Mouse (Mus musculus): ENCODE data around the gene Cyp4f18.
"Not testable (repeated sequence)": the region's sequence is repeated elsewhere in the genome, so short reads cannot be mapped to it uniquely, and the experiment has no call there.

The Cyp4f18 gene

DNA sequence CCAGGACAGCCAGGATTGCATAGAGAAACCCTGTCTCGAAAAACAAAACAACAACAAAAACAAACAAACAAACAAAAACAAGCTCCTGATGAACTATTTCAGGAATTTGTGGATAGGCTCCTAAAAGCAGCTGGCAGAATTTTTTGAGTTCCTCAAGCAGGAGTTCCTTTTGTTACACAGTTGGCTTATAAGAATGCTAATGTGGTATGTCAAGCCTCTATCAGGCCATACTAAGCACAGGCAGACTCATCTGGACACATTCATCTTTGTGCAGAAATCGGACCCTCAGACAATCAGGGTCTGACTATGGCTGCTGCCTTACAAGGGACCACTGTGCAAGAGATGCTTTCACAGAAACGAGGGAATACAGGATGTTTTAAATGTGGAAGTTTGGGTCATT is 35.2 kb downstream of the Cyp4f18 start:
- no peak for DNase-seq

DNA sequence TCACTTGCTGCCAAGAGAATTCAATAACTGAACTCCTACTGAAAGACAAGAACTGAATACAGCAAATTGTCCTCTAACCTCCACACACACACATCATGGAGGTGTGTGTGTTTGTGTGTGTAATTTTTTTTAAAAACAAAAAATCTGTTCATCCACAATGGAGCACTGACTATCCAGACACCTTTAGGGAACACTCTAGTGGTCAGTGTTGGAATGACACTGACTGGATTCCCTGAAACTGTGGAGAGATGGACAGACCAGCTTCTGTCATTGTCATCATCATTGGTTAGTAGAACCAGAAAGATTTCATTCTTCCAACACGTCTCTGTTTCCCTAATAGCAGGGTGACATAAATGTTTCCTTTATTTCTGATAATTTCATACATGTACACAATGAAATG is 37.5 kb downstream of the Cyp4f18 start:
- DNase-seq: no peak

DNA sequence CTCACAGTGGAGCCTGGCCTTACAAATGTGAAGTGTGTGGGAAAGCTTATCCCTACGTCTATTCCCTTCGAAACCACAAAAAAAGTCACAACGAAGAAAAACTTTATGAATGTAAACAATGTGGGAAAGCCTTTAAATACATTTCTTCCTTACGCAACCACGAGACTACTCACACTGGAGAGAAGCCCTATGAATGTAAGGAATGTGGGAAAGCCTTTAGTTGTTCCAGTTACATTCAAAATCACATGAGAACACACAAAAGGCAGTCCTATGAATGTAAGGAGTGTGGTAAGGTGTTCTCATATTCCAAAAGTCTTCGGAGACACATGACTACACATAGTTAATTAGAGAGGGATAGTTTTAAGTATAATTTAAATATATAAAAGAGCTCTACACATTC is 40.8 kb downstream of the Cyp4f18 start:
- DNase-seq: no peak

DNA sequence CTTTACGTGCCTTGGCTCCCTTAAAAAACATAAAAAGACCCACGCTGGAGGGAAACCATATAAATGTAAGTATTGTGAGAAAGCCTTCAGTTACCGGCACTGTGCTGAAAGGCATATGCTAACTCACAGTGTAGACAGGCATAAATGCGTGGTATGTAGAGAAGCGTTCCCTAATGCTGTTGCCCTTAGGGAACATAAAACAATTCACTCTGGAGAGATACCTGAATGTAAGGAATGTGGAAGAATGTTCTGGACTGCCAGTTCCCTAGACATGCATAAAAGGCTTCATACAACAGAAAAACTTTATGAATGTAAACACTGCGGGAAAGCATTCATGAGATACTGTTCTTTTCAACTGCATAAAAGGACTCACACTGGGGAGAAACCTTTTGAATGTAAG is 41.3 kb downstream of the Cyp4f18 start:
- no peak for DNase-seq

DNA sequence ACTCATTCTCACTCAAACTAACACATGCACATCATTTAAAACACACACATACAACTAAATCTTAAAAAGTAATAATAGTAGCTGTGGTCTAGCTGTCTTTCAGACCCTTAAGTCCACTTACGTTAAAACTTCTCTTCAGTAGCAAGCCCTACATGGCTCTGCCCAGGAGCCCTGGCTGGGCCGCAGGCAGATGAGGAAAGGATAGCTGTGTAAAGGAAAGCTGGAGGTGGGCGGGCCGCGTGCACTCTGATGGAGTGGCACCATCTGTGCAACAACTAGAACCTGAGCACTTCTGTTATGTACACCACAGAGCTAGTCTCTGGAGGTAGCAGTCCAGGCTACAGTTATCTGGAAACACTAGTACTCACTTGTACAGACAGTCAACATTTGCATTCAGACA is 42.2 kb downstream of the Cyp4f18 start:
- no peak for DNase-seq

DNA sequence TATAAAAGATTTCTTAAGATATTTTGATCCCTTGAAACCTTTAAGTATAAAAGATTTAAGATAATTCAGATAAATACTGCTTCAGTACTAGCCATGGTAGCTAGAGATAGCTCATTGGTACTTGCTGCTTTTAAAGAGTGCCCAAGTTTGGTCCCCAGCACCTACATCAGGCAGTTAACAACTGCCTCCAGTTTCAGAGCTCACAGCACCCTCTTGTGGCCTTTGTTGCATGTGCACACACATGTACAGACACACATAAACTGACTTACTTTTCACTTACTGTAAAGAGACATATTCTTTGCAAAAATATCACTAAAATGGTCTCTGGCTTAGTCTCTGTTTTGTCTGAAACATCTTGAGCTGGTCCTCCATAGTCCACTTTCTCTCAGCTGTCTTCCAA is 43.0 kb downstream of the Cyp4f18 start:
- DNase-seq: no peak

DNA sequence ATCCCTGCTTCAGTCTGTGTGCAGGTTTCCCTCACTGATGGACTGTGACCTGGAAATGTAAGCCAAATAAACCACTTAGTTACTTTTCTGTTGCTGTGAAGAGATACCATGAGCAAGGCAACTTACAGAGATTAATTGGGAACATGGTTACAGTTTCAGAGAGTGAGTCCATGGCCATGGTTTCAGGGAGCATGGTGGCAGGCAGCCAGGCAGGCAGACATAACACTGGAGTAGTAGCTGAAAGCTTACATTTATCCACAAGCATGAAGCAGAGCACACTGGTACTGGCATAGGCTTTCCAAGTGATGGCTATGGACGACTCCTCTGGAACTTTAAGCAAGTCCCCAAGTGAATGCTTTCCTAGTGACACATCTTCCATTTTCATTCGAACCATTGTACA is 44.3 kb downstream of the Cyp4f18 start:
- DNase-seq: no peak

DNA sequence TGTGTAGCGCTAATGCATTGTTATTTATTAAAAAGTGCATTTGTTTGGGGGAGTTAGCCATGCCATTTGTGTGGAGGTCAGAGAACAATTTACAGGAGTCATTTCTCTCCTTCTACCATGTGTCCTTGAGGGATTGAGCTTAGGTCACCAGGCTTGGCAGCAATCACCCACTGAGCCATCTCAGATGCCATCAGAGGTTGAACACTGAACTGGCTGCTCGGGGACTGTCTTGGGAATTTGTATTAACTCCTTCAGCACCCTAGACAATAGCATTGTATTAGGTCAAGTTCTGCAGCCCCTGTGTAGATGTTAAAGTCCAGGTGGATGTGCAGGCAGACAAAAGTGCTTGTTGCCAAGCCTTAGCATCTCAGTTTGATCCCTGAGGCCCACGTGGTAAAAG is 45.4 kb downstream of the Cyp4f18 start:
- DNase-seq: no peak

DNA sequence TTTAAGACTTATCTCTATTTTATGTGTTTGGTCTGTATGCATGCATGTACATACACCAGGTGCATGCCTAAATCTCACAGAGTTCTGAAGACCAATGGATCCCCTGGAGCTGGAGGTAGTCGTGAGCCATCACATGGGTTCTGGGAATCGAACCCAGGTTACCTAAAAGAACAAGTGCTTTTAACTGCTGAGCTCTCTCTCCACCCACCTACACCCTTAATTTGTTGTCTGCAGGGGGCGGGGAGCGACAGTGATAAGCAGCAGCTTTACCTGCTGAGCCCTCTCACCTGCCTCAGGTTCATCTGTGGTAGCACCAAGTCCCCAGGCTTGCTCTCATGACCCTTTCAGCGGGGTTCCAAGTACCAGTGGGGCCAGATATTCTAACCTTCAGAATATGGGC is 47.6 kb downstream of the Cyp4f18 start:
- DNase-seq: no peak

DNA sequence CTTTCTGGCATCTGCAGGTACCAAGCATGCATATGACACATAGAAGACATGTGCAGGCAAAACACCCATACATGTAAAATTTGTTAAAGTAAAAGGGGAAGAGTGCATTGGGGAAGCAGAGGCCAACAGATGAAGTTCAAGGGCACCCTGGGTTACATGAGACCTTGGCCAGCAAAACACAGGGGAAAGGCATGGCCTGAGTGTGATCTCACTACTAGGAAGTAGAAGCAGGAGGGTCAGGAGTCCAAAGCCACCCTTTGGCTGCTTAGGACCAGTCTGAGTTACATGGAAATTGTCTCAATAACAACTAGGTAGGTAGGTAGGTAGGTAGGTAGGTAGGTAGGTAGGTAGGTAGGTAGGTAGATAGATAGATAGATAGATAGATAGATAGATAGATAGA is 48.9 kb downstream of the Cyp4f18 start:
- DNase-seq: no peak

DNA sequence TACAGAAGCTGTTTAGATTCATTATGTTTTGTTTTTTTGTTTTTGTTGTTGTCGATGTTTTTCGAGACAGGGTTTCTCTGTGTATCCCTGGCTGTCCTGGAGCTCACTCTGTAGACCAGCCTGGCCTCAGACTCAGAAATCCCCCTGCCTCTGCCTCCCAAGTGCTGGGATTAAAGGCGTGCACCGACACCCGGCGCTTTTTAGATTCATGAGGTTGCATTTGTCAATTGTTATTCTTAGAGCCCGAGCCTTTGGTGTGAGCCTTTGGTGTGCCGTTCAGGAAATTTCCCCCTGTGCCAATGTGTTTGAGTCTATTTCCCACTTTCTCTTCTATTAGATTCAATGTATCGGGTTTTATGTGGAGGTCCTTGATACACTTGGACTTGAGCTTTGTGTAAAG is 54.8 kb downstream of the Cyp4f18 start:
- no peak for DNase-seq

DNA sequence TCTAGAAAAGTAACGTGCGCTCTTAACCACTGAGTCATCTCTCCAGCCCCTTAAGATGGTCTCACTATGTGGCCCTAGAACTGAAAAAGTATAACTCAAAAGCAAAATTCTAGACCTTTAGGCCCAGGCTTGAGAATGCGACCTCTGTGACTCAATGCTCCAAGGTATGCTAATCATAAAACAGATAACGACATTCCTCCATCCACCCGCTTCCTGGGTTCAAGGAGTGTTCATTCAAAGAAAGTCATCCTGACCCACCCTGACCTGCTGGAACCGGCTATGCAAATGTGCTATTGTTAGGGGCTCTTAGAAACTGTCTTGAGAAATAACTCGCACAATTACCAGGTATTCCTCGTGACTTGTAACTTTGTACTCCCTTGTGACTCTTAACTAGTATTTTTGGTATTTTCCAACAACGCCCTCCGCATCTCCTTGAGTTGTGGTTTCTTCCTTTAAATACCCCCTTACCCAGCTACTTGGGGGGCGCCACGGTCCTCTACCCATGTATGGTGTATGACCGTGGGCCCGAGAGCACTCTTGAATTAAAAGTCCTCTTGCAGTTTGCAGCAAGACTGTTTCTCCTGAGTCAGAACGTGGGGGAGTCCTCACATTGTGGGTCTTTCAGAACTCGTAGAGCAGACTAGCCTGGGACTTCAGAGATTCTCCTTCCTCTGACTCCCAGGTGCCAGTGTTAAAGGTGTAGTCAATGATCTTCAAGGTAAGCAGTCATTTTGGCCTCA is 56.3 kb downstream of the Cyp4f18 start:
- DNase-seq: not testable (repeated sequence)

DNA sequence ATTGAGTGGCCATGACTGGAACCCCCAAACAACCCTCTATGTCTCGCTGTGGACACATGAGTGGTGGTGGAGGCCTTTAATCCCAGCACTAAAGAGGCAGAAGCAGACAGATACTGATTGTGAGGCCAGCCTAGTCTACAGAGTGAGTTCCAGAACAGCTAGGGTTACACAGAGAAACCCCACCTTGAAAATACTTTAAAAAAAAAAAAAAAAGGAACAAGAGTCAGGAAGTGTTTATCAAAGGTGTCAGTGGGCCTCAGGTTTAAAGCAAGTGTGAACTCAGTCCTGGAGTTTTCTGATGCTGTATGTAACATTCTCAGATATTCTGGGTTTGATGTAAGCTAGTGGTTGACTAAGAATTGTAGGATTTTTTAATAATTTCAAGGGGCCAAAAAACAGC is 56.9 kb downstream of the Cyp4f18 start:
- no peak for DNase-seq

DNA sequence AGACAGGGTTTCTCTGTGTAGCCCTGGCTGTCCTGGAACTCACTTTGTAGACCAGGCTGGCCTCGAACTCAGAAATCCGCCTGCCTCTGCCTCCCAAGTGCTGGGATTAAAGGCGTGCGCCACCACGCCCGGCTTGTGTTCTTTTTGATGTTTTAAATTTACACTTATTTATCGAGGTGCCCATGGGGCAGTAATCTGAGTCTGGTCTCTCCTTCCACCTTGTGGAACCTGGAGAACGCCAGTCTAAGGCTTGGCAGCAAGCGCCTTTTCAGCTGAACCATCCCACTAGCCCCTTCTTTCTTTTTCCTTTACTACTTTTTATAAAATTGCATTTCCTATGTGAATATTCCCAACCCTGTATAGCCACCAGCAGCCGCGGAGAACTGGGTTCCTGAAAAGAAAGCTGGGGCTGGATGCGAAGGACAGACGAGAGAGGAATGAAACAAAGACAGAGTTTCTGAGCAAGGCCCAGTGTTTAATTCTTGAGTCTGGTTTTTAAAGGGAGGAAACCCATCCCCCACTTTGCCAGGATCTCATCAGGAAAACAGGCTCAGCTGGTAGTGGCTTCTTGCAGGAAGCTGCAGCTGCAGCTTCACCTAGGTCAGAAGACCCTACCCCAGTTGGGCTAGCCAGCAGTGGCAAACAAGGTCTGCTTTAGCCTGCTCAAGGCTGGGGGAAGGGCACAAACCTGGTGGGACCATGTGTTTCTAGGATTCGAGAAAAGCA is 57.8 kb downstream of the Cyp4f18 start:
- DNase-seq: peak; percentile 27

DNA sequence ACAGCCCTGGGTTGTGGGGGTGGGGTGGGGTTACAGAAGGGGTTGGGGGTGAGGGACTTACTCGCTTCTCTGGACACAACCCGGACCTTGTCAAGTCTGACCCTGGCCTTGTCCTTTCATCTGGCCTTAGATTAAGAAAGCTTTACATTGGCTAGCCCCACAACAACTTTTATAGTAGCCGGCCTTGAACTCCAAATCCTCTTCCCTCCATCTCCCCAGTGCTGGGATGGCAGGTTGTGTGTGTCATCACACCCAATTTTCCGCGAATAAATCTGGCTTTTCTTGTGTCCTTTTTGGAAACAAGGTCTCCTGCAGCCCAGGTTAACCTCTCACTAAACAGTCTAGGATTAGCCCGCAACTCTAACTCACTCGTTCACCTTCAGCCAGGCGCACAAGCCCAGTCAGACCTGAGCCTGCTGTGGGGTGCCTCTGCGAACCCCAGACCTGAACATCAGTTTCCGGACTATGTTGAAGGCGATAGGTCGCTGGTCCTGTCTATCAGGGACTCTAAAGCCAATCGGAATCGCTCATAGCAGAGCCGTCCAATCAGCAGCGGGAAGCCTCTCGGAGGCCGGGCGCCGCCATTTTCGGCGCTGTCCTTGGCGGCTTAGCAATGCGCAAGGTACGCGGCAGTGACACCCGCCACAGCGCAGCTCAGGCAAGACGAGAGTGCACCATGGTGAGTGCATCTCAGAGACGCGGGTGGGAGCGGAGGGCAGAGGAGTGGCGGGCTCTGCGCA is 58.8 kb downstream of the Cyp4f18 start, which contains the start of gene Zfp961:
TSS of gene Zfp961 (plus strand) at position 557 of the 740 bp plus-strand sequence.
- peak; percentile 97 for DNase-seq

DNA sequence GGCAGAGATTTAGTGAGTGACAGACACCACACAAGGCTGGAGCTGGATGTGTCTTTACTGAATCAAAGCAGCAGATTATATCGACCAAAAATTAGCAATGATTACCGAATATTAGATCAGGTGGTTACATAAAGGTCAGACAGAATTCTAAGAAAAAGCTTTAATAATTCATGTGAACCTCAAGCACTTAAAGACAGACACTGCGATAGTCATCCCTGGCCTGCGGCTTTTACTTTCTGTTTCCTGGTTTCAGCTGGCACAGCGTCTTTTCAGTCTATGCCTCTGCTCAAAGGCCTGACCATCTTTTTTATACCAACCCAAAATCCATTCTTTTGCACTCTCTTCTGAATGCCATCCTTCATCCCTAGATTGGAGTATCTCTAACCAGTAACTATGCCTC is 60.8 kb downstream of the Cyp4f18 start:
- no peak for DNase-seq

DNA sequence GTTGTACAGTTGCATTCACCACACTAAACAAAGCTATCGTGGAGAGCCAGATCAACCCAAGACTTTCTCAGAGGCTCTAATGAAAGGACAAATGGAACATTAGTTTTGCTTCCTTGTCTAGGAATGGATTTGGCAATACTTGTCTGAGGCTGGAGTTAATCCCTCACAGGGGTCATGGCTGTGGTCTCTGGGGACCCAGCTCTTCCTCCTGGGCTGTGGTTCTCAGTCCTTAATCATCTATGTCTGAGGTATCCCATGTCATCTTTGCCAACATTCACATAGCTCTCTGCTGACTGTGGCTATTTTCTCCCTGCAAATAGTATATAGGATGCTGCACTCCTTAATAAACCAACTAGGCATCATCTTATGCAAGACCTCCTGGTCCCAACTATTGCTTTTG is 67.7 kb downstream of the Cyp4f18 start:
- DNase-seq: no peak

DNA sequence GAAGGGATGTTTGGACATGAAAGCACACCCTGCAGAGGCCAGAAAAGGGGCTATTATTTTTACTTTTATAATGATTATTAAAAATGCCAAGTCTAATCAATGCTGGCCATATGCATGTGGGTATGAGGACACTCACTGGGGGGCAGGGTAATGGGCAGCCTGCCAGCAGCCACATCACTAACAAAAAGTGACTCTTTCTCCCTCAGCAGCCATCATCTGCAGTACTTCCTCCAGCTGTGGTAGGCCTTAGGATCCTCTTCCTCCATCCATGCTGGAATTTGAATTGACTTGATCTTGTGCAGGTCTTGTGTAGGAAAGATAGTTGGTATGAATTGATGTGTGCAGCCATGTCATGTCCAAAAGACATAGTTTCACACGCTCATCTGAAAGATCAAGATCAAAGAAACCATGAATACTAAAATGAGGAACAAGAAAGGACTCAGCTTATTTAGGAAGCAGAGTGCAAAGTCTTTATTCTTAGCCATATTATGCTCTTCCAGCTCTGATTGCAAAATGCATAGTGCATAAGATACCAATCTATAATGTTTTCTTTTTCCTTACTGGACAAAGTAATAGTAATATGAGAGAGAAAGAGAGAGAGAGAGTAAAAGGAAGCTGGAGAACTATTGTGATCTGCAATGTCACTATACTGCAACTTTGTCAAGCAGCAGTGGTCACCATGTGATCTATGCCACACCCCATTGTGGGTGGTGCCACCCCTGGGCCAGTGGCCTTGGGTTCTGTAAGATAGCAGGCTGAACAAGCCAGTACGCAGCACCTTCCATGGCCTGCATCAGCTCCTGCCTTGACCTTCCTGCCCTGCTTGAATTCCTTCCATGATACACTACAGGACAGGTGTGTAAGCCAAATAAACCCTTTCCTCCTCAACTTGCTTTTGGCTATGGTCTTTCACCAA is 68.9 kb downstream of the Cyp4f18 start:
- DNase-seq: no peak
